Mouse (Mus musculus) limb, embryonic 14.5 days (tissue): Measurements from ENCODE around the gene Mal. TPM values are rescaled to one million over a fixed set of nuclear protein-coding genes. Genes with fewer than 3 reads are reported as not detected.

ENCODE experiments used
- ATAC-seq: fragments of 200-750 bp; cut with Nextera tagmentation; 2 replicates; pipeline ENCODE4 v1.8.0; 2017; ENCODE audit warnings: low read depth, moderate number of reproducible peaks, moderate TSS enrichment; ENCODE audit not compliant: low FRiP score
- DNase-seq: peaks from one replicate; pipeline ENCODE4 v3.0.0-alpha.2; 2015; ENCODE audit warnings: low spot score
- H3K27ac ChIP-seq: fragments of 300-500 bp; sonication (generic); replicated peaks from 2 replicates; pipeline ENCODE4 v1.5.1; 2014; ENCODE audit warnings: low read depth, mild to moderate bottlenecking, low read length, moderate library complexity, mixed read lengths
- H3K27me3 ChIP-seq: fragments of 300-500 bp; sonication (generic); 2 replicates; pipeline ENCODE4 v1.6.1; 2014; ENCODE audit warnings: low read length, mixed read lengths; ENCODE audit not compliant: control insufficient read depth, insufficient read depth
- H3K36me3 ChIP-seq: fragments of 300-500 bp; sonication (generic); 2 replicates; pipeline ENCODE4 v1.6.1; 2014; ENCODE audit warnings: mild to moderate bottlenecking, low read length, moderate library complexity, mixed read lengths; ENCODE audit not compliant: control insufficient read depth, insufficient read depth
- H3K4me1 ChIP-seq: fragments of 300-500 bp; sonication (generic); 2 replicates; pipeline ENCODE4 v1.6.1; 2014; ENCODE audit warnings: antibody characterized with exemption, low read length, mixed read lengths; ENCODE audit not compliant: control insufficient read depth, insufficient read depth
- H3K4me2 ChIP-seq: fragments of 300-500 bp; sonication (generic); replicated peaks from 2 replicates; pipeline ENCODE4 v1.6.1; 2014; ENCODE audit warnings: low read depth, mild to moderate bottlenecking, low read length, moderate library complexity; ENCODE audit not compliant: severe bottlenecking
- H3K4me3 ChIP-seq: fragments of 300-500 bp; sonication (generic); replicated peaks from 2 replicates; pipeline ENCODE4 v1.5.1; 2014; ENCODE audit warnings: low read length
- H3K9ac ChIP-seq: fragments of 300-500 bp; sonication (generic); 2 replicates; pipeline ENCODE4 v1.6.1; 2014; ENCODE audit warnings: mild to moderate bottlenecking, low read depth, low read length, moderate library complexity; ENCODE audit not compliant: severe bottlenecking
- H3K9me3 ChIP-seq: fragments of 300-500 bp; sonication (generic); 2 replicates; pipeline ENCODE4 v1.6.1; 2016; ENCODE audit warnings: low read length; ENCODE audit not compliant: control insufficient read depth
- POLR2A ChIP-seq: fragments of 200-500 bp; IDR thresholded peaks from 2 replicates; pipeline ENCODE4 v1.8.0; 2012; ENCODE audit warnings: inconsistent platforms, mild to moderate bottlenecking, moderate library complexity, borderline replicate concordance; ENCODE audit not compliant: insufficient read depth, insufficient read length; ENCODE audit errors: extremely low read depth
- whole genome bisulfite sequencing: fragments of 180-500 bp; shearing (Covaris S2); extraction: QIAGEN DNeasy Blood & Tissue Kit; methylation state at CpG from one replicate; pipeline ENCODE4 v1.1.7; 2014; 5-methylcytosine and 5-hydroxymethylcytosine counted together
- polyA plus RNA-seq, 2 experiments: library from polyadenylated mRNA; depleted of rRNA in 1 of 2; stranded (reverse) in 1 of 2; unstranded in 1 of 2; fragments of >200 nt; fragmentation: Nextera tagmentation in 1 of 2; extraction: Ambion mirVana in 1 of 2; gene quantifications; 2 replicates each; pipeline versions ENCODE4 v1.2.1 to v1.2.3; 2012 to 2014

Gene Mal
- polyA plus RNA-seq (2012; rRNA removed) = 1.1 and 2.5 TPM in 2 replicates
- 6.9 and 12.5 TPM in 2 replicates for polyA plus RNA-seq (2014; fragmentation: Nextera tagmentation; extraction: Ambion mirVana)

DNA sequence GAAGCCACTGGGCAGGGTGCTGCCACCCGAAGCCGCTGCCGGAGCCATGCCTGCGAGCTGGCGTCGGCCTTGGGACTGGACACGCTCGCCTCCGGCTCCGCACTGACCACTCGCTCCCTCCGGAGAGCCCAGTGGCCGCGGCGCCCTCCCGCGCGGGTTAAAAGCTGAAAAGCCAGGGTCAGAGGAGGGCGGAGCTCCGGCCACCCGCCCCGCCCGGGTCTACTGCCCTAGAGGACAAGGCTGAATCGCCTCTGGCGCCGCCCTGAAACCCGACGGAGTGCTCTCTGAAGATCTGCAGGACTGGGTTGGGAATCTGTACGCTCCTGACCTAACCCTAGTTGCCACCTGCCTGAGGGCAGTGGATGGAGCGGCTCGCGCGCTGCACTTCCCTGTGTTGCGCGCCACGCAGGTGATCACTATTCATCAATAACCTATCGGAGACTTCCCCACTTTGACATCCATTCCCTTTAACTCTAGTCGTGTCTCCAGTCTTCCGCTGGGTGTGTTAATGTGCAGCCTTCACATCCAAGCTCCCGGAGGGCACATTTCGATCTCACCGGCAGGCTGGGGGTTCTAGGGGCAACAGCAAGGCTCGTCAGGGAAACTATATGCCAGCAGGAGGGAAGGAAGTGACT lies at the start of gene Mal:
Gene Mal (minus strand): TSS at position 610 of the 635 bp plus-strand sequence.
- DNase-seq (no peak), ATAC-seq (no peak)
- no peaks in the 10 kb centered on the region for H3K9me3 ChIP-seq
- H3K27ac ChIP-seq = no peak within 1 kb of the TSS
- peaks cover 3% of the 10 kb centered on the region; the same call in 1 of the 2 replicates for H3K4me1 ChIP-seq
- peak within 1 kb of the TSS; percentile 43 for H3K4me2 ChIP-seq
- TF ChIP-seq POLR2A = no peak
- peaks cover 43% of the 10 kb centered on the region for H3K27me3 ChIP-seq
- H3K36me3 ChIP-seq = no peaks in the 10 kb centered on the region
- 1% methylated on average over 40 of the region's 43 CpGs for WGBS
- H3K4me3 ChIP-seq = peak within 1 kb of the TSS; percentile 32
- no peak within 1 kb of the TSS; the same call in 1 of the 2 replicates for H3K9ac ChIP-seq

DNA sequence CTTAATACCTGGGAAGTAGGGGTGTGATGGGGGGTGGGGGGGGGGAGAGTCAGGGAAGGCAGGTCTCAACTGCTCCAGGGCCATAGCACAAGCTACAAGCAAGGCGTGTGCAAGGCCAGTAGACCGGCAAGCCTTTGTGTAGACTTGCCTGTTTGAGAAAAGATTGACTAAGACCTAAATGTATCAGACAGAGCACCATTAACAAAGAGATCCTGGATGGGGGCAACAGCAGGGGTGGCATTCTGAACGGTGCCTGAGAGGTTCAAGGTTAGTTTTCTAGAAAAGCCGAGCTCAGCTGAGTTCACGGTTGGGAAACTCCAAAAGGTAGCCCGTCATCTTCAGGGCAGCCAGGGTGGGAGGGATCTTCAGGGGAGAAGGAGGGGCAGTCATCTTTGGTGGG lies 48.8 kb upstream of the Mal start:
- H3K4me2 ChIP-seq = no peak overlapping the region
- no peak overlapping the region for H3K27ac ChIP-seq
- ATAC-seq = no peak
- no peak for DNase-seq
- H3K4me1 ChIP-seq = no peaks in the 10 kb centered on the region
- H3K4me3 ChIP-seq = no peak overlapping the region
- no peak for TF ChIP-seq POLR2A
- WGBS = 89% methylated on average over 6 of the region's 6 CpGs
- no peaks in the 10 kb centered on the region for H3K9me3 ChIP-seq
- no peaks in the 10 kb centered on the region for H3K36me3 ChIP-seq
- no peak overlapping the region for H3K9ac ChIP-seq
- H3K27me3 ChIP-seq = no peaks in the 10 kb centered on the region

DNA sequence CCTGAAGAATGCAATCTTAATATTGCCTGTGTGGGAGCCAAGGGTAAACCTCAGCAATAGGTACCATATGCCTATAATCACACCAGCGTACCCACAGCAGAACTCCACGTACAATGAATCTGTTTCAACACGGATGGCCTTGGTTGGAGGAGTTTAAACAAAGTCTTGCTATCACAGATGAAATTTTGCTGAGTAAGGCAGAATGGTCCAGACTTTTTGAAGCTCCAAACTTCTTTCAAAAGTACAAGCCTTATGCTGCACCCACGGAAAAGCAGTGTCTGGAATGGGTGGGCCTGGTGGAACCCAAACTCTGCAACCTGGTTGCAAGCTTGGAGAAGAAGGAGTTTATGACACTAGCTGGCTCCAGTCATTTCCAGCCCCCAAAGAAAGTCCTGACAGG lies 32.7 kb upstream of the Mal start:
- Histone ChIP-seq H3K9ac (no peak overlapping the region), H3K27me3 (no peaks in the 10 kb centered on the region), H3K36me3 (no peaks in the 10 kb centered on the region), H3K4me1 (no peaks in the 10 kb centered on the region), H3K4me3 (no peak overlapping the region), H3K4me2 (no peak overlapping the region), H3K9me3 (no peaks in the 10 kb centered on the region), H3K27ac (no peak overlapping the region)
- no peak for ATAC-seq
- no peak for TF ChIP-seq POLR2A
- DNase-seq = no peak
- 71% methylated on average over 4 of the region's 4 CpGs for WGBS

DNA sequence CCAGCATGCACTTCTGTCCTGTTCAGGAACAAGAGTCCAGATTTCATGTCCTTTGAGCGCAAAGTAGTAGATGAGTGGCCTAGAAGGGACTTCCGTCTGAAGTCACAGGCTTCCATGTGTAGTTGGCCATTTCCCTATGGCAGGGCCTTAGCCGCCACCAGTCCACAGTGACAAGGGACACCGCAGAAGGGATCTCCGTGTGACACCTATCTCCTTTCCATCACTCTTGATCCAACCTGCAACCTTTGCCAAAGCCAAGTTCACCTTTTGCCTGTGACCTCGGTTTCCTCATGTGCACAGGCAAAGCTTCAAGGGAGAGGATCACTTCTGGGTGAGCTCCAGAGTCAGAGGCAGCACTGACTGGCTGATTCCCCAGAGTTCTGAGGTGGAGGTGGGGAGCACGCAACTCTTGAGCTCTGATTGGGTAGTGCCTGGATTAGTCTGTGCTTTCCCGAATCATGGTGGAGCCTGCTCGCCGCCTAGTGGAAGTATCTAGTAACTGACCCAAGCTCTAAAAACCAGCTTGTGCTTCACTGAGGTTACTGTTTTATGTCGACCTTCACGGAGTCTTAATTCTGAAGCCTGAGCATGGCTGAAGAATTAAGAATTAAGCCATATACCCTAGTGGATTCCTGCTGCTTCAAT lies 27.3 kb upstream of the Mal start:
- ATAC-seq (peak; percentile 76), DNase-seq (peak; percentile 80)
- no peaks in the 10 kb centered on the region for H3K27me3 ChIP-seq
- WGBS = 40% methylated on average over 12 of the region's 12 CpGs
- no peaks in the 10 kb centered on the region for H3K36me3 ChIP-seq
- TF ChIP-seq POLR2A = no peak
- no peak overlapping the region for H3K9ac ChIP-seq
- no peaks in the 10 kb centered on the region for H3K9me3 ChIP-seq
- no peak overlapping the region for H3K27ac ChIP-seq
- no peak overlapping the region for H3K4me2 ChIP-seq
- H3K4me3 ChIP-seq = no peak overlapping the region
- H3K4me1 ChIP-seq = no peaks in the 10 kb centered on the region

DNA sequence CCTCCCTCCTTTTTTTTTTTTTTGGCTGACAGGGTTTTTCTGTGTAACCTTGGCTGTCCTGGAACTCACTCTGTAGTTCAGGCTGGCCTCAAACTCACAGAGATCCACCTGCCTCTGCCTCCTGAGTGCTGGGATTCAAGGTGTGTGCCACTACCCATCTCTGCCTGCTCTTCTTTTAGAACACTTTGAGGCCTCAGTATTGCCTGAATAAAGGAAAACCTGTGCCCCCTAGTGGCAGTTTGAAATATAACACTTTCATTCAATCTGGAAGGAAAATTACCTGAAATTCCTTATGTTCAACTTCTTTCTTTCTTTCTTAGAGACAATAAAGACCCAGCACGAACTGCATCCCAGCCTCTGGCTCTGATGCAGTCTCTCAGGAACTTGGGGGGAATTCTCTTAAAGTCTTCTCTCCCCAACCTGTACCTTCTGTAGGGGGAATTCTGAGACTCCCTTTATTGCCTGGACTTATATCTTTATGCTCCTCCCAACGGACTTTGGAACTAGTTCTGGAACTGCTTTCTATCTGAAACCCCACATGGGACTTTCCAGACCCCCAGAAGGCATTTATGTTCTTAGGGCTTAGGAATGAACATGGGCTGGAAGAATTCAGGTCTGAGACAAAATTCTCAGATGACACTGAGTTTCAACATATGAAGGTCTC lies 11.5 kb upstream of the Mal start:
- H3K9ac ChIP-seq = no peak overlapping the region
- WGBS = 23% methylated on average over 2 of the region's 2 CpGs
- H3K27ac ChIP-seq = no peak overlapping the region
- H3K27me3 ChIP-seq = no peaks in the 10 kb centered on the region
- no peaks in the 10 kb centered on the region for H3K36me3 ChIP-seq
- no peak overlapping the region for H3K4me3 ChIP-seq
- DNase-seq (peak; percentile 69), ATAC-seq (no peak)
- TF ChIP-seq POLR2A = no peak
- H3K4me2 ChIP-seq = no peak overlapping the region
- no peaks in the 10 kb centered on the region for H3K4me1 ChIP-seq
- no peaks in the 10 kb centered on the region for H3K9me3 ChIP-seq
